ENCODE assay signal across 12 mouse cellular contexts in the genomic region with DNA sequence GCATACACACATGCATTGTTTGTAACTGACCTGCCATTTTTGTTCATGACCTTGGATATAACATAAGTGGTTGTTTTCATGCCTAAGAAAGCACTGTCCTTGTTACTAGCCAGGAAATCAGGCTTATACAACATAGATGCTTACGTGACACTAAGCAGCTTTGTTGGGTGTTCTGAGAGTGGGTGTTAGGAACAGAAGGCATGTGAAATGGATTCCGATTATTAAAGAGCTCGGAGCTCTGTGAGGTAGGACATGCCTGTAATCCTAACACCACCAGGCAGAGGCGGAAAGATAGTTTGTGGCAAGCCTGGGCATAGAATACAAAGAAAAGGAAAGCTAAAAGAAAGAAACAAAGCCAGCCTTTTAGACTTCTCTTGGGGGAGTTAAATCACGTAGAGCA. TPM values are rescaled to one million over a fixed set of nuclear protein-coding genes. Genes with fewer than 3 reads are reported as not detected.
DNase-seq lines count a peak whose midpoint lies in the region; ATAC-seq and TF ChIP-seq lines count a peak whose summit lies in the region.
"Had no signal": no experiment of that assay in that cellular context is flagged by ENCODE, and none has a peak within 500 bp of the region (broad histone marks: within the 10 kb centered on the region; RNA-seq: fewer than 3 reads in every experiment).

No protein-coding gene starts in this region.

- H3K4me1 ChIP-seq in embryonic facial prominence, embryonic 14.5 days (ENCODE audit: control insufficient read depth, insufficient read depth, low read length): peaks cover 6% of the 10 kb centered on the region
- H3K4me1 ChIP-seq in intestine, embryonic 15.5 days (replicated peaks): no peaks in the 10 kb centered on the region
- no peaks in the 10 kb centered on the region; the same call in 1 of the 2 replicates for H3K4me1 ChIP-seq in heart, adult 2 months (ENCODE audit: control insufficient read depth, insufficient read depth, low read length)
- no peaks in the 10 kb centered on the region for H3K4me1 ChIP-seq in lung, postnatal 0 days (ENCODE audit: insufficient read depth, low read depth, low read length)

- peaks cover 10% of the 10 kb centered on the region; the same call in 1 of the 2 replicates for H3K36me3 ChIP-seq in embryonic facial prominence, embryonic 14.5 days (ENCODE audit: control insufficient read depth, insufficient read depth, low read length)
- no peaks in the 10 kb centered on the region for H3K36me3 ChIP-seq in intestine, embryonic 15.5 days
- no peaks in the 10 kb centered on the region for H3K36me3 ChIP-seq in heart, adult 2 months (ENCODE audit: control insufficient read depth, insufficient read depth, low read length)
- H3K36me3 ChIP-seq in lung, postnatal 0 days (ENCODE audit: insufficient read depth, low read length): no peaks in the 10 kb centered on the region

- ATAC-seq in embryonic facial prominence, embryonic 14.5 days (ENCODE audit: low read depth): peak; percentile 62
- ATAC-seq in intestine, embryonic 15.5 days: no peak
- no peak for ATAC-seq in lung, postnatal 0 days

- no peaks in the 10 kb centered on the region for H3K9me3 ChIP-seq in embryonic facial prominence, embryonic 14.5 days (ENCODE audit: control insufficient read depth, low read length)
- no peaks in the 10 kb centered on the region for H3K9me3 ChIP-seq in intestine, embryonic 15.5 days
- H3K9me3 ChIP-seq in lung, postnatal 0 days (ENCODE audit: low read length): no peaks in the 10 kb centered on the region

- no peaks in the 10 kb centered on the region for H3K27me3 ChIP-seq in embryonic facial prominence, embryonic 14.5 days (replicated peaks; ENCODE audit: control insufficient read depth, insufficient read depth, low read length)
- no peaks in the 10 kb centered on the region for H3K27me3 ChIP-seq in intestine, embryonic 15.5 days (replicated peaks)
- no peaks in the 10 kb centered on the region for H3K27me3 ChIP-seq in heart, adult 2 months (ENCODE audit: control insufficient read depth, insufficient read depth, low read length)
- no peaks in the 10 kb centered on the region for H3K27me3 ChIP-seq in lung, postnatal 0 days (replicated peaks; ENCODE audit: insufficient read depth, low read length)

- H3K4me3 ChIP-seq in layer of hippocampus, adult 2 months: peak overlapping the region; percentile 16; the same call in 1 of the 2 replicates
- no peak overlapping the region for H3K4me3 ChIP-seq in embryonic facial prominence, embryonic 14.5 days (ENCODE audit: low read depth, low read length)
- no peak overlapping the region for H3K4me3 ChIP-seq in intestine, embryonic 15.5 days (replicated peaks)
- H3K4me3 ChIP-seq in heart, adult 2 months: no peak overlapping the region
- no peak overlapping the region for H3K4me3 ChIP-seq in lung, postnatal 0 days (ENCODE audit: low read depth, low read length)

- H3K27ac ChIP-seq in layer of hippocampus, adult 2 months: peak overlapping the region; percentile 96
- H3K27ac ChIP-seq in embryonic facial prominence, embryonic 14.5 days (replicated peaks; ENCODE audit: low read depth, low read length): no peak overlapping the region
- H3K27ac ChIP-seq in intestine, embryonic 15.5 days: no peak overlapping the region
- H3K27ac ChIP-seq in heart, adult 2 months: no peak overlapping the region
- no peak overlapping the region for H3K27ac ChIP-seq in lung, postnatal 0 days (ENCODE audit: low read length)

- no peak for TF ChIP-seq CTCF in layer of hippocampus, adult 2 months (conservative IDR thresholded peaks at IDR 0.05)
- TF ChIP-seq CTCF in brain, embryonic 14.5 days (IDR thresholded peaks at IDR 0.05; ENCODE audit: borderline replicate concordance, extremely low read depth, insufficient read depth, insufficient read length): no peak
- TF ChIP-seq CTCF in heart, adult 2 months (IDR thresholded peaks at IDR 0.05): no peak
- TF ChIP-seq CTCF in lung, postnatal 0 days (IDR thresholded peaks at IDR 0.05): no peak

- 73% methylated on average over 5 of the region's 5 CpGs for WGBS in embryonic facial prominence, embryonic 14.5 days
- WGBS in intestine, embryonic 15.5 days: 80% methylated on average over 5 of the region's 5 CpGs
- 93% methylated on average over 5 of the region's 5 CpGs for WGBS in heart, adult 2 months
- WGBS in lung, postnatal 0 days: 84% methylated on average over 5 of the region's 5 CpGs

- no peak overlapping the region for H3K4me2 ChIP-seq in embryonic facial prominence, embryonic 14.5 days (ENCODE audit: low read depth, low read length)
- H3K4me2 ChIP-seq in intestine, embryonic 15.5 days (replicated peaks): no peak overlapping the region
- H3K4me2 ChIP-seq in lung, postnatal 0 days (replicated peaks; ENCODE audit: low read depth, low read length): no peak overlapping the region
- H3K4me2 ChIP-seq: liver, embryonic 11.5 days had no signal

- TF ChIP-seq EP300 in heart, adult 2 months (IDR thresholded peaks at IDR 0.05; ENCODE audit: insufficient read depth, low read depth, low read length): no peak
- no peak for TF ChIP-seq EP300 in lung, postnatal 0 days (IDR thresholded peaks at IDR 0.05)

- H3K79me2 ChIP-seq in heart, adult 2 months (replicated peaks; ENCODE audit: control insufficient read depth, insufficient read depth, low read length): no peaks in the 10 kb centered on the region

- intact Hi-C loops in left cerebral cortex, postnatal 14 days (cut with DNase I): no loop called here
- intact Hi-C loops in heart, adult 2 months (cut with DNase I): no loop called here

- no peak for TF ChIP-seq POLR2A in brain, embryonic 14.5 days (IDR thresholded peaks at IDR 0.05; ENCODE audit: borderline replicate concordance, extremely low read depth, insufficient read depth, insufficient read length, poor library complexity, severe bottlenecking)
- no peak for TF ChIP-seq POLR2A in heart, adult 2 months (IDR thresholded peaks at IDR 0.05; ENCODE audit: insufficient read depth, low read depth, low read length)

- peak; percentile 44 to 74 for DNase-seq in layer of hippocampus, adult 2 months (ENCODE audit: low spot score in 2 of 2)
- no peak for DNase-seq in layer of hippocampus, postnatal 10 days (ENCODE audit: low spot score in 2 of 2)
- peak; percentile 58 for DNase-seq in brain, embryonic 14.5 days (ENCODE audit: low read depth)
- no peak for DNase-seq in embryonic facial prominence, embryonic 14.5 days (ENCODE audit: low spot score)
- DNase-seq in left cerebral cortex, postnatal 14 days (ENCODE audit: low spot score in 2 of 2): peak; percentile 26 to 70
- DNase-seq in heart, adult 2 months: no peak
- DNase-seq in lung, postnatal 0 days (ENCODE audit: low spot score): no peak
- DNase-seq: cerebellum, adult 8-10 months; spleen, adult 18-20 months; thymus, adult 18-20 months had no signal

- no peak overlapping the region for H3K9ac ChIP-seq in embryonic facial prominence, embryonic 14.5 days (ENCODE audit: low read depth, low read length)
- no peak overlapping the region for H3K9ac ChIP-seq in intestine, embryonic 15.5 days
- no peak overlapping the region for H3K9ac ChIP-seq in heart, adult 2 months (ENCODE audit: low read depth, low read length)
- no peak overlapping the region for H3K9ac ChIP-seq in lung, postnatal 0 days (replicated peaks; ENCODE audit: low read depth)

RNA-seq across cellular contexts. Expression of gene Borcs5, which starts 9.0 kb away (rescaled TPM):
- 10 to 100 TPM; 36.3 to 40.7 TPM for total RNA-seq in layer of hippocampus, adult 2 months (2021)
- total RNA-seq in layer of hippocampus, postnatal 10 days (2021): 10 to 100 TPM; 25.7 to 26.7 TPM
- 28.3 and 32.4 TPM in 2 replicates for polyA plus RNA-seq in brain, embryonic 14.5 days (2012; rRNA removed)
- polyA plus RNA-seq in embryonic facial prominence, embryonic 14.5 days (2014; fragmentation: Nextera tagmentation; extraction: Ambion mirVana): 18.0 and 20.2 TPM in 2 replicates
- 10 to 100 TPM; 28.3 to 30.9 TPM for total RNA-seq in left cerebral cortex, postnatal 14 days (2021)
- polyA plus RNA-seq in intestine, embryonic 15.5 days (2015; fragmentation: Nextera tagmentation; extraction: Ambion mirVana): 15.4 and 16.8 TPM in 2 replicates
- total RNA-seq in heart, adult 2 months (2021): 10 to 100 TPM in 1 of 2 experiments, 1 to 10 TPM in 1; 9.9 to 11.5 TPM
- 10.5 and 13.0 TPM in 2 replicates for polyA plus RNA-seq in heart, adult 2 months (2012; rRNA removed)
- 14.6 and 18.4 TPM in 2 replicates for polyA plus RNA-seq in lung, postnatal 0 days (2015; fragmentation: Nextera tagmentation; extraction: Ambion mirVana)

RNA-seq across cellular contexts. Expression of gene Mansc1, which starts 16.1 kb away (rescaled TPM):
- total RNA-seq in layer of hippocampus, adult 2 months (2021): 1 to 10 TPM; 9.1 TPM
- total RNA-seq in layer of hippocampus, postnatal 10 days (2021): 1 to 10 TPM; 3.5 to 3.9 TPM
- polyA plus RNA-seq in brain, embryonic 14.5 days (2012; rRNA removed): 1.4 and 1.6 TPM in 2 replicates
- 1.9 and 2.1 TPM in 2 replicates for polyA plus RNA-seq in embryonic facial prominence, embryonic 14.5 days (2014; fragmentation: Nextera tagmentation; extraction: Ambion mirVana)
- total RNA-seq in left cerebral cortex, postnatal 14 days (2021): 1 to 10 TPM; 7.5 to 7.8 TPM
- 6.4 and 6.9 TPM in 2 replicates for polyA plus RNA-seq in intestine, embryonic 15.5 days (2015; fragmentation: Nextera tagmentation; extraction: Ambion mirVana)
- total RNA-seq in heart, adult 2 months (2021): 1 to 10 TPM; 4.3 to 5.5 TPM
- polyA plus RNA-seq in heart, adult 2 months (2012; rRNA removed): 4.5 and 5.6 TPM in 2 replicates
- 9.9 and 10.1 TPM in 2 replicates for polyA plus RNA-seq in lung, postnatal 0 days (2015; fragmentation: Nextera tagmentation; extraction: Ambion mirVana)

Comparison
In these comparisons a context has a peak if more than half of its experiments do, and no peak if none do; other contexts are left out.
1. DNase-seq: peak in layer of hippocampus, adult 2 months (2 of 2), brain, embryonic 14.5 days (single experiment) and left cerebral cortex, postnatal 14 days (2 of 2); none in layer of hippocampus, postnatal 10 days (0 of 2), embryonic facial prominence, embryonic 14.5 days (single experiment), heart, adult 2 months (0 of 2) and lung, postnatal 0 days (single experiment).